Mouse (Mus musculus) forebrain, embryonic 14.5 days (tissue): ENCODE data around the gene Slc25a12. TPM values are rescaled to one million over a fixed set of nuclear protein-coding genes. Genes with fewer than 3 reads are reported as not detected.
"Not testable (repeated sequence)": the region's sequence is repeated elsewhere in the genome, so short reads cannot be mapped to it uniquely, and the experiment has no call there.

Experiments used
- ATAC-seq: fragments of 200-750 bp; cut with Nextera tagmentation; 2 replicates; pipeline ENCODE4 v1.8.0; 2017; ENCODE audit warnings: mild to moderate bottlenecking, moderate library complexity
- DNase-seq: peaks from one replicate; pipeline ENCODE4 v3.0.0-alpha.2; 2015; ENCODE audit warnings: low spot score
- H3K27ac ChIP-seq: fragments of 300-500 bp; sonication (generic); 2 replicates; pipeline ENCODE4 v1.5.1; 2014; ENCODE audit warnings: low read depth, mild to moderate bottlenecking, control low read depth, low read length, moderate library complexity
- H3K27me3 ChIP-seq: fragments of 300-500 bp; sonication (generic); replicated peaks from 2 replicates; pipeline ENCODE4 v1.6.1; 2014; ENCODE audit warnings: low read length, control low read depth, mixed read lengths; ENCODE audit not compliant: control insufficient read depth, insufficient read depth
- H3K36me3 ChIP-seq: fragments of 300-500 bp; sonication (generic); 2 replicates; pipeline ENCODE4 v1.6.1; 2014; ENCODE audit warnings: low read length, control low read depth; ENCODE audit not compliant: control insufficient read depth, insufficient read depth
- H3K4me1 ChIP-seq: fragments of 300-500 bp; sonication (generic); 2 replicates; pipeline ENCODE4 v1.6.1; 2014; ENCODE audit warnings: antibody characterized with exemption, low read length, control low read depth; ENCODE audit not compliant: control insufficient read depth, insufficient read depth
- H3K4me2 ChIP-seq: fragments of 300-500 bp; sonication (generic); 2 replicates; pipeline ENCODE4 v1.6.1; 2014; ENCODE audit warnings: mild to moderate bottlenecking, control low read depth, low read length
- H3K4me3 ChIP-seq: fragments of 300-500 bp; sonication (generic); 2 replicates; pipeline ENCODE4 v1.5.1; 2014; ENCODE audit warnings: low read depth, low read length, control low read depth
- H3K9ac ChIP-seq: fragments of 300-500 bp; sonication (generic); 2 replicates; pipeline ENCODE4 v1.6.1; 2014; ENCODE audit warnings: mild to moderate bottlenecking, low read length, control low read depth, moderate library complexity
- H3K9me3 ChIP-seq: fragments of 300-500 bp; sonication (generic); replicated peaks from 2 replicates; pipeline ENCODE4 v1.6.1; 2016; ENCODE audit warnings: low read length, control low read depth, mixed read lengths; ENCODE audit not compliant: control insufficient read depth
- WGBS: fragments of 180-500 bp; shearing (Covaris S2); extraction: QIAGEN DNeasy Blood & Tissue Kit; methylation state at CpG from one replicate; pipeline ENCODE4 v1.1.7; 2014; 5-methylcytosine and 5-hydroxymethylcytosine counted together
- polyA plus RNA-seq: library from polyadenylated mRNA; unstranded; fragments of >200 nt; fragmentation: Nextera tagmentation; extraction: Ambion mirVana; gene quantifications from 2 replicates; pipeline ENCODE4 v1.2.1, GENCODE M21; 2014

Slc25a12 gene
- polyA plus RNA-seq, 1 experiment from 2014 or later, result 67.2 TPM

DNA sequence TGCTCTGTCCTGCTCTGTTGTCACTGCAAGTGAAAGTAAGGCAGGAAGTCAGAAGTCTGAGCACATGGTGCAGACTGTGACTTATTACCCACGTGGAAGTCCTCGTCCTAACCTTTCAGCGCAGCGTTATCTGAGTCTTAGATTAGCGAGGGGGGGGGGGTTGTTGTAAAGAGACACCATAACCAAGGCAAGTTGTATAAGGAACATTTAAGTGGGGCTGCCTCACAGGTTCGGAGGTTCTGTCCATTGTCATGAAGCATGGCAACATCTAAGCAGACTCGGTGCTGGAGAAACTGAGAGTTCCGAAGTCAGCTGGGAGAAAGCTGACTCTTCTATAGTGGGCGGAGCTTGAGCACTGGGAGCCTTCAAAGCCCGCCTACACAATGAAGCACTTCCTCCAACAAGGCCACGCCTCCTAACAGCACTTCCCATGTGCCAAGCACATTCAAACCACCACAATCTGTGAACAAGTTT lies 8.9 kb upstream of the Slc25a12 start:
- Histone ChIP-seq H3K9me3 (no peaks in the 10 kb centered on the region), H3K27ac (no peak overlapping the region), H3K4me2 (no peak overlapping the region), H3K36me3 (no peaks in the 10 kb centered on the region), H3K4me1 (no peaks in the 10 kb centered on the region), H3K9ac (no peak overlapping the region), H3K27me3 (no peaks in the 10 kb centered on the region), H3K4me3 (no peak overlapping the region)
- DNase-seq (no peak), ATAC-seq (no peak)
- WGBS, result 58% methylated on average over 11 of the region's 11 CpGs

DNA sequence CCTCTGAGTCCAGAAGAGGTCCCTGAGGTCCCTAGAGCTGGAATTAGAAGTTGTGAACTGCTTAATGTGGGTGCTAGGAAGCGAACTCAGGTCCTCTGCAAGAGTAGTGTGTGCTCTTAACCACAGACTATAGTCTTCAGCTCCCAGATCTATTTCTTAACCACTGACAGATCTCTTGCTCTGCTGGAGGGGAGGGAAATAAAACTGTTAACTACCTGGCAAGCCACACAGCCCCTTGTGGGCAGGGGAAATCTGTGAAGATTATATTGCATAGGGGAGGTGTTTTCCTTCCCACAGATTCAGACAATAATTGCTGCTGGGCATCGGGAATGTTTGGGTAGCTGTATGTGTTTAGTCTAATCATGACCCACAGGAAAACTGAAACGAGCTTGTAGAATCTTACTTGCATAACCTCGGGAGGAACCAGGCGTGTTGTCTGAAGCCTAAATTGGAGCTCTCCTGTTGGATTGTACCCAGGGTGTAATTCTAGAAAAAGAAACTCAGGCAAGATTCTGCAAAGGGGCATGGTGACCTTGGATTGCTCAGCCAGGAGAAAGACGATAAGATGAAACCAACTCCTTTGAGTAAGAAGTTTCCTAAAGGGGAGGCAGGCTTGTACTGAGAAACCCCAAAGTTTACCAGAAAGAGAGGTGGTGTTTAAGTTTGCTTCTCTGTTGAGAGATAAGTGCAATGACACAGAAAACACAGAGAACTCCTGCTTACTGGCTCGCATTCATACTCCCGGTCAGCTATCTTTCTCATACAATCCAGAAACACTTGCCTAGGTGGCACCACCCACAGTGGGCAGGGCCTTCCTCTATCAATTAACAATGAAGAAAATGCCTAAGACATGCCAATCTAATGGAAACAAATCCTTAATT lies 7.0 kb upstream of the Slc25a12 start:
- 77% methylated on average over 8 of the region's 8 CpGs for WGBS
- no peaks in the 10 kb centered on the region for H3K36me3 ChIP-seq
- H3K4me3 ChIP-seq, result no peak overlapping the region
- H3K4me2 ChIP-seq, result no peak overlapping the region
- no peak for DNase-seq
- no peak for ATAC-seq
- no peak overlapping the region for H3K27ac ChIP-seq
- no peaks in the 10 kb centered on the region for H3K9me3 ChIP-seq
- H3K27me3 ChIP-seq, result no peaks in the 10 kb centered on the region
- no peaks in the 10 kb centered on the region for H3K4me1 ChIP-seq
- H3K9ac ChIP-seq, result no peak overlapping the region

DNA sequence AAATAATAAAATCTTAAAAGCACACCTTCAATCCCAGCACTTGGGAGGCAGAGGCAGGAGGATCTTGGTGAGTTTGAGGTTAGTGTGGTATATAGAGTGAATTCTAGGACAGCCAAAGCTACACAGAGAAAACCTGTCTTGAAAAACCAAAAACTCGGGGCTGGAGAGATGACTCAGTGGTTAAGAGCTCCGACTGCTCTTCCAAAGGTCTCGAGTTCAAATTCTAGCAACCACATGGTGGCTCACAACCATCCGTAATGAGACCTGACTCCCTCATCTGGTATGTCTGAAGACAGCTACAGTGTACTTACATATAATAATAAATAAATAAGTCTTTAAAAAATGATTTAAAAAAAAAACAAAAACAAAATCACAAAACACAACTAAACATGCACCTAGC lies 4.7 kb upstream of the Slc25a12 start:
- H3K4me3 ChIP-seq, DNase-seq, H3K4me2 ChIP-seq, H3K27me3 ChIP-seq, H3K36me3 ChIP-seq, H3K9me3 ChIP-seq, H3K27ac ChIP-seq, ATAC-seq, H3K4me1 ChIP-seq, H3K9ac ChIP-seq: not testable (repeated sequence)
- 96% methylated on average over 4 of the region's 4 CpGs for WGBS

DNA sequence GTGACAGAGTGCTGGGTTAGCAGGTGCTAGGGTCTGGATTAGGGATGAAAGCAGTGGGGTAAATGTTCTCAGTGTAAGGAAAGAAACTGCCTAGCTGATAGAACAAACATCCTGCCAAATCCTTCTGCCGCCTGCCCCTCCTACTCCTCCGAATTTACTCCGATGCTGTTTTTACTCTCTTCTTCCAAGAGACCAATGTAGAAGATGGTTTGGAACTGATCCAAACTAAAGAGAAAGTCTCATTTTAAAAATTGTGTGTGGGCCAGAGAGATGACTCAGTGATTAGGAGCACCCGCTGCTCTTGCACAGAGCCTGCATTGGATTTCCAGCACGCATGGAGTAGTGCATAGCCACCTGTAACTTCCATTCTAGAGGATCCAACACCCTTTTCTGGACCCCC lies 4.2 kb upstream of the Slc25a12 start:
- no peak overlapping the region for H3K4me2 ChIP-seq
- no peak for ATAC-seq
- 73% methylated on average over 5 of the region's 5 CpGs for WGBS

DNA sequence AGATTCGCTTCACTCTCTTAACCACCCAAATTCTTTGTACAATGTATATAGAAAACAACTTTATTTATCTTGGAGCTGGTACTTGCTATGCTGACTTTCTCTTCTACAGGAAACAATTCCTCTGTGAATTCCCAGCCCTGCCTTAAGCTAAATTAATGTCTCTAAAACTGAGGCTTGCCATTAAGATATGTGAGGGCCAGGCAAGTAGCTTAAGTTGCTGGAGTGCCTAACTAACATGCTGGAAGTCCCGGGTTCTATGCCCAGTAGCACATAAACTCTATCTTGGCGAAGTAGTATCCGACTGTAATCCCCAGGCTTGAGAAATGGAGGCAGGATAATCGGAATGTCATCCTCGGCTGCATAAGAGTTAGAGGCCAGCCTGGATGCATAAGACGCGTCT lies 537 bp upstream of the Slc25a12 start:
- Histone ChIP-seq H3K9ac (no peak overlapping the region), H3K4me3 (peak overlapping the region; percentile 79; the same call in 1 of the 2 replicates), H3K27me3 (no peaks in the 10 kb centered on the region), H3K9me3 (no peaks in the 10 kb centered on the region), H3K4me2 (peak overlapping the region; percentile 79), H3K4me1 (peaks cover 14% of the 10 kb centered on the region; the same call in 1 of the 2 replicates), H3K36me3 (no peaks in the 10 kb centered on the region), H3K27ac (no peak overlapping the region)
- DNase-seq, result no peak
- ATAC-seq, result no peak
- 42% methylated on average over 8 of the region's 8 CpGs for WGBS

More for the DNA sequence above, 4.2 kb upstream of the Slc25a12 start:
- peak; percentile 42 for DNase-seq
- Histone ChIP-seq H3K36me3 (no peaks in the 10 kb centered on the region), H3K27ac (no peak overlapping the region), H3K27me3 (no peaks in the 10 kb centered on the region), H3K9me3 (no peaks in the 10 kb centered on the region), H3K9ac (no peak overlapping the region), H3K4me1 (peaks cover 3% of the 10 kb centered on the region; the same call in 1 of the 2 replicates), H3K4me3 (no peak overlapping the region)

DNA sequence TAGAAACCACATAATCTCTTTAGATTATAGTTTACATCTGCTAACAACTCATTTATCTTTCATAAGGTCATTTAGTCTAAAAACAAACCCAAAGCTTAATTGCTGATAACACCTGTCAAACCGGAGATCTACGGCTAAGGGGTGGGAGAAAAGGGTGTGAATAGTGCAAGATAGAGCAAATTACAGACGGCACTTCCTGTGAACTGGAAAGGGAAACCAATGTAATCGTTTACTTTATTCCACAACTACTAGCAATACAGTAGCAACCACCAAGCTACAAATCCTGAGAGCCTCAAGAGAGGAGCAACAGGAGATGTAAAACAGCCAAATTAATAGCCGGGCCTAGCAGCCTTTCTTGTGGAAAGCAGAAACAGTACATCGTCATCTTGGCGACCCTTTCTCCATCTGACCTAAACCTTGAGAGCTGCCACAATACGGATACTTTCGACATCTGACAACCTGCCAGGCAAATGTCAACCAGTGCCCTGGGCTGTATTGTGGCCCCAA lies 878 bp downstream of the Slc25a12 start:
- Histone ChIP-seq H3K4me1 (peaks cover 14% of the 10 kb centered on the region; the same call in 1 of the 2 replicates), H3K9me3 (no peaks in the 10 kb centered on the region)

DNA sequence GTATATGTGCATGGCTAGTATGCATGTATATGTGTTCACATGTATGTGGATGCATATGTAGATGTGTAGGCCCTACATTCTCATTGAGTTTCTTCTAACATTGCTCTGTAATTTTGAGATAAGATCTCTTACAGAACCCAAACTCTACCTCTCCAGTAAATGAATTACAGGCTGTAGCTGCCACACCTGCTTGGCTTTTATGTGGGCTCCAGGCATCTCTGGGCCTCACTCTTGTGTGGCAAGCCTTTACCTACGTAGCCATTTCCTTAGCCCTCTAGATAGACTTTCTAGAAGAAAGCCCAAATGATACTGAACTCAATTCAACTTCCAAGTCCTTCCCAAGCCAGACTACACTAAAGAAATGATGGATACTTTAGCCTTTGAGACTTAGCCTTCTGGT lies 7.4 kb downstream of the Slc25a12 start:
- H3K36me3 ChIP-seq, result peaks cover 11% of the 10 kb centered on the region; the same call in 1 of the 2 replicates
- H3K4me2 ChIP-seq, result no peak overlapping the region
- no peak overlapping the region for H3K27ac ChIP-seq
- H3K4me3 ChIP-seq, result no peak overlapping the region
- DNase-seq (no peak), ATAC-seq (no peak)
- no peak overlapping the region for H3K9ac ChIP-seq
- H3K27me3 ChIP-seq, result no peaks in the 10 kb centered on the region
- H3K4me1 ChIP-seq, result 0 out of 2 replicates have a peak, but pooled peaks cover 3% of the 10 kb centered on the region
- WGBS, result 86% methylated on average over 1 of the region's 1 CpGs
- no peaks in the 10 kb centered on the region for H3K9me3 ChIP-seq

More for the DNA sequence above, 878 bp downstream of the Slc25a12 start:
- Histone ChIP-seq H3K36me3 (peaks cover 3% of the 10 kb centered on the region; the same call in 1 of the 2 replicates), H3K4me2 (peak overlapping the region; percentile 79), H3K27ac (peak overlapping the region; percentile 84; the same call in 1 of the 2 replicates), H3K4me3 (peak overlapping the region; percentile 79), H3K27me3 (no peaks in the 10 kb centered on the region), H3K9ac (peak overlapping the region; percentile 84)
- WGBS, result 21% methylated on average over 9 of the region's 9 CpGs
- DNase-seq (peak; percentile 38), ATAC-seq (no peak)

DNA sequence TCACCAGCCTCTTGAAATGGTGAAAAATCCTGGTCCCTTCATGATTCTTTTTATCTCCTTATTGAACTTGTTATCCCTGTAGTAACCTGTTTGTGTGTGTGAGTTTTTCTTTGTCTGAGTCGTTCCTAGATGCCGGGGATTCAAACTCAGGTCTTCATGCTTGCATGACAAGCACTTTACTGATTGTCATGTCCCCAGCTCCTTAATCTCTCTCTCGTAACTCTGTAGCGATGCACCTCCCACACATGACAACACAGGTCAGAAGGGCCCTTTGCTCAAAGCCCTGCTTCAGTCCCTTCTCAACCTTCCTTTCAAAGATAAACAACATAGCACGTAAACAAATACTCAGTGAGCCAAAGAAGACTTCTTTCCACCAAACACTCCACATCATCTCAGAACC lies 9.2 kb downstream of the Slc25a12 start:
- Histone ChIP-seq H3K27me3 (no peaks in the 10 kb centered on the region), H3K4me2 (no peak overlapping the region), H3K9ac (no peak overlapping the region), H3K27ac (no peak overlapping the region), H3K36me3 (peaks cover 11% of the 10 kb centered on the region; the same call in 1 of the 2 replicates), H3K9me3 (no peaks in the 10 kb centered on the region), H3K4me3 (no peak overlapping the region), H3K4me1 (no peaks in the 10 kb centered on the region)
- WGBS, result 93% methylated on average over 5 of the region's 5 CpGs
- ATAC-seq, result no peak
- no peak for DNase-seq

DNA sequence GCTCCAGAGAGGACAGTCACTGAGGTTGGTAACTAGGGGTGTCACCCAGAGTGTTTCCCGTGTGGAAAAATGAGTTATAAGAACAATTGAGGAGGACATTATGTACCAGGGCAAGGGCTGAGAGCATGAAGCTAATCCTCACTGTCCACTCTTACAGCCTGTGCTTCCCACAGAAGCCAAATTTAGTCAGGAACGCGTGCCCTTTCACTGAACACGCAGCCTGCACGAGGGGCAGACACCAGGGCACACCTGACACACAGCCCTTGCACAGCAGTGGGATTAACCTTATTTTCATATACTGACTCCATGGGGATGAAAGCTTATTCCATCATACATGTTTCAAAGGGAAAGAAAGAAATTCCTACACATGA lies 13.5 kb downstream of the Slc25a12 start:
- DNase-seq (no peak), ATAC-seq (no peak)
- H3K9me3 ChIP-seq, result no peaks in the 10 kb centered on the region
- H3K4me3 ChIP-seq, result no peak overlapping the region
- H3K9ac ChIP-seq, result no peak overlapping the region
- H3K27ac ChIP-seq, result no peak overlapping the region
- WGBS, result 84% methylated on average over 5 of the region's 5 CpGs
- H3K4me2 ChIP-seq, result no peak overlapping the region
- H3K4me1 ChIP-seq, result no peaks in the 10 kb centered on the region
- no peaks in the 10 kb centered on the region for H3K27me3 ChIP-seq
- 0 out of 2 replicates have a peak, but pooled peaks cover 8% of the 10 kb centered on the region for H3K36me3 ChIP-seq
